Mouse (Mus musculus) heart, embryonic 15.5 days (tissue): Measurements from ENCODE around the gene Mrpl21. TPM values are rescaled to one million over a fixed set of nuclear protein-coding genes. Genes with fewer than 3 reads are reported as not detected.

Experiments used
- ATAC-seq: fragments of 200-750 bp; cut with Nextera tagmentation; replicated peaks from 2 replicates; pipeline ENCODE4 v1.8.0; 2017; ENCODE audit warnings: low read depth, moderate TSS enrichment; ENCODE audit not compliant: insufficient number of reproducible peaks, insufficient read depth, low FRiP score
- H3K27ac ChIP-seq: fragments of 300-500 bp; sonication (generic); 2 replicates; pipeline ENCODE4 v1.5.1; 2015; ENCODE audit warnings: mild to moderate bottlenecking, inconsistent platforms
- H3K27me3 ChIP-seq: fragments of 300-500 bp; sonication (generic); 2 replicates; pipeline ENCODE4 v1.6.1; 2015; ENCODE audit warnings: inconsistent platforms
- H3K36me3 ChIP-seq: fragments of 300-500 bp; sonication (generic); 2 replicates; pipeline ENCODE4 v1.6.1; 2015; ENCODE audit warnings: mild to moderate bottlenecking, inconsistent platforms
- H3K4me1 ChIP-seq: fragments of 300-500 bp; sonication (generic); replicated peaks from 2 replicates; pipeline ENCODE4 v1.6.1; 2015; ENCODE audit warnings: inconsistent platforms
- H3K4me2 ChIP-seq: fragments of 300-500 bp; sonication (generic); 2 replicates; pipeline ENCODE4 v1.6.1; 2015; ENCODE audit warnings: inconsistent platforms, mild to moderate bottlenecking, moderate library complexity
- H3K4me3 ChIP-seq: fragments of 300-500 bp; sonication (generic); 2 replicates; pipeline ENCODE4 v1.5.1; 2015; ENCODE audit warnings: mild to moderate bottlenecking, inconsistent platforms
- H3K9ac ChIP-seq: fragments of 300-500 bp; sonication (generic); 2 replicates; pipeline ENCODE4 v1.6.1; 2015; ENCODE audit warnings: mild to moderate bottlenecking, inconsistent platforms
- H3K9me3 ChIP-seq: fragments of 300-500 bp; sonication (generic); replicated peaks from 2 replicates; pipeline ENCODE4 v1.6.1; 2016; ENCODE audit warnings: inconsistent platforms
- WGBS: fragments of 180-500 bp; shearing (Covaris S2); methylation state at CpG from one replicate; pipeline ENCODE4 v1.1.7; 2015; ENCODE audit warnings: mixed read lengths; 5-methylcytosine and 5-hydroxymethylcytosine counted together
- polyA plus RNA-seq: library from polyadenylated mRNA; unstranded; fragments of >200 nt; fragmentation: Nextera tagmentation; extraction: Ambion mirVana; gene quantifications from 2 replicates; pipeline ENCODE4 v1.2.1, GENCODE M21; 2015

Gene Mrpl21
- polyA plus RNA-seq, 1 experiment from 2014 or later: 94.8 TPM

DNA sequence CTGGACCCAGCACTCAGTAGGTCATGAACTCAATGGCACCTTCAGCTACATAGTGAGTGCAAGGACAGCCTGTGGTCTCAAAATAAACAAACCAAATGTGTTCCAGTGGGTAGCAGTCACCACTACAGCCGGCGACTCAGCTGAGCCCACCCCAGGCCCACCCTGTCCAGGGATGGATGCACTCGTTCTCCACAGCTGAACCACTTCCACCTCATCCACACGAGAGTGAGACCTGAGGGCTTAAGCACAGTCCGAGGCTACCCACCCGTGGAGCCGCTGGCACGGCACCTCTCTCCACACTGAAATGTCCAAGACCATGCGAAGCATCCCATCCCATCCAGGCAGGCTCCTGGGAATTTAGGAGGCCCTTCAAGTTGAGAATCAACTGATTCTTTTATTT, 13.4 kb upstream of the Mrpl21 start:
- peaks cover 84% of the 10 kb centered on the region for H3K36me3 ChIP-seq

GRCm38 (mm10) chr19:3269803-3270202, 12.9 kb upstream of the Mrpl21 start:
- no peaks in the 10 kb centered on the region for H3K27me3 ChIP-seq
- 90% methylated on average over 6 of the region's 6 CpGs for WGBS
- ATAC-seq: no peak
- H3K4me2 ChIP-seq: no peak overlapping the region
- no peak overlapping the region for H3K9ac ChIP-seq
- H3K36me3 ChIP-seq: peaks cover 78% of the 10 kb centered on the region
- no peaks in the 10 kb centered on the region for H3K4me1 ChIP-seq
- H3K4me3 ChIP-seq: no peak overlapping the region
- H3K27ac ChIP-seq: no peak overlapping the region
- H3K9me3 ChIP-seq: no peaks in the 10 kb centered on the region

More for the DNA sequence above, 13.4 kb upstream of the Mrpl21 start:
- H3K9me3 ChIP-seq: no peaks in the 10 kb centered on the region
- 89% methylated on average over 9 of the region's 9 CpGs for WGBS
- no peak overlapping the region for H3K9ac ChIP-seq
- H3K27me3 ChIP-seq: no peaks in the 10 kb centered on the region
- H3K4me1 ChIP-seq: no peaks in the 10 kb centered on the region
- no peak overlapping the region for H3K4me3 ChIP-seq
- no peak overlapping the region for H3K27ac ChIP-seq
- ATAC-seq: no peak
- no peak overlapping the region for H3K4me2 ChIP-seq

- Histone ChIP-seq H3K27me3 (no peaks in the 10 kb centered on the region), H3K4me2 (no peak overlapping the region), H3K4me1 (no peaks in the 10 kb centered on the region), H3K9me3 (no peaks in the 10 kb centered on the region), H3K9ac (no peak overlapping the region), H3K4me3 (no peak overlapping the region), H3K36me3 (peaks cover 66% of the 10 kb centered on the region), H3K27ac (no peak overlapping the region)
- 84% methylated on average over 6 of the region's 6 CpGs for WGBS
- no peak for ATAC-seq
These were observed 11.3 kb upstream of the Mrpl21 start for GRCm38 (mm10) chr19:3271366-3271765.

- Histone ChIP-seq H3K9ac (no peak overlapping the region), H3K36me3 (peaks cover 52% of the 10 kb centered on the region), H3K4me1 (no peaks in the 10 kb centered on the region), H3K27me3 (no peaks in the 10 kb centered on the region), H3K9me3 (no peaks in the 10 kb centered on the region), H3K4me3 (no peak overlapping the region), H3K4me2 (no peak overlapping the region), H3K27ac (no peak overlapping the region)
- 88% methylated on average over 9 of the region's 9 CpGs for WGBS
- no peak for ATAC-seq
These were observed 9.4 kb upstream of the Mrpl21 start for GRCm38 (mm10) chr19:3273331-3273730.

DNA sequence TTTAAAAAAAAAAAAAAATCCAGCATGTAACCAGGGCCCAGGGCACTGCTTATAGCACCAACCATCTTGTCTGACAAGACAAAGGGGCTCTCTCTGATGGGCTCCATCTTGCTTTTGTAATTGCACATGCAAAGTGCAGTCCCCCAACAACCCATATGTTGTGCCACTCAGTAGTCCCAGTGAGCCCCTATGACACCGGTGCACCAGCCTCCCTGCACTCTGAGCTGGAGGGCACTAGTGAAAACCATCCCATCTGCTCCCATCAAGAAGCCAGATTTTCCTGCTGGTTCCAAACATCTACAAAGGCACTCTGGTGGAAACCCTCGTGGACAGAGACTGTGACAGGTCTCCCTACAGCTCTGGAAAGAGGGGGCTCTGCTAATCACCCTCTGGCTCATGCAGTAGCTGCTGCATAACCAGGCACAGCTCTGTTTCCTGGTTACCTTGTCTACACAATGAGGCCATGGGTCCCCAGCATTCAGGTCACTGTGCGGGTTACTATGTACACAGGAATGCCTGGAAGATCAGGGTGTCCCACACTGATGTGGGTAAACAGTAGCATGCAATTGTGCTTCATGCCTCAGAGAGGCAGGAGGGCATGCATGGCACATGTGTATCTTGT, 6.8 kb upstream of the Mrpl21 start:
- no peaks in the 10 kb centered on the region for H3K27me3 ChIP-seq
- 89% methylated on average over 3 of the region's 3 CpGs for WGBS
- peaks cover 41% of the 10 kb centered on the region for H3K36me3 ChIP-seq
- no peaks in the 10 kb centered on the region for H3K9me3 ChIP-seq
- no peak overlapping the region for H3K4me3 ChIP-seq
- no peak overlapping the region for H3K9ac ChIP-seq
- H3K27ac ChIP-seq: no peak overlapping the region
- H3K4me2 ChIP-seq: no peak overlapping the region
- H3K4me1 ChIP-seq: no peaks in the 10 kb centered on the region
- no peak for ATAC-seq

DNA sequence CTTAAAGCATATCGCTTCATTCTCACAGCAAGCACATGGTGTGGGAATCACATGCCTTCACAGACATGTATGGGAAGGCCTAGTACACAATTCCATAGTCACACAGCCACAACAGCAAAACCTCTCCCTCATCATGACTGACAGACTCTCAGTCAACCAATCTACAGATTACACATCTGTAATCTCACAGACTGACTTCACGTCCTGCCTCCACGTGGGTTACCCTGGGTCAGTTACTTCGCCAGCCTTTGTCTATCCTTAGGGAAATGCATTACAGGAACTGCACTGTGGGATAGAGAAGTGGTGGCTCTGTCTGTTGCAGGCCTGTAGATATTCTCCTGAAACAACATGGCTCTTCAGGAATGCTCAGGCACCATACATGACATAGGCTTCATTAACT, 815 bp upstream of the Mrpl21 start:
- Histone ChIP-seq H3K27me3 (no peaks in the 10 kb centered on the region), H3K4me1 (peaks cover 10% of the 10 kb centered on the region), H3K4me3 (peak overlapping the region; percentile 77), H3K4me2 (peak overlapping the region; percentile 76), H3K36me3 (peaks cover 19% of the 10 kb centered on the region), H3K9me3 (no peaks in the 10 kb centered on the region), H3K9ac (peak overlapping the region; percentile 77; the same call in 1 of the 2 replicates), H3K27ac (no peak overlapping the region)
- 62% methylated on average over 4 of the region's 4 CpGs for WGBS
- no peak for ATAC-seq

DNA sequence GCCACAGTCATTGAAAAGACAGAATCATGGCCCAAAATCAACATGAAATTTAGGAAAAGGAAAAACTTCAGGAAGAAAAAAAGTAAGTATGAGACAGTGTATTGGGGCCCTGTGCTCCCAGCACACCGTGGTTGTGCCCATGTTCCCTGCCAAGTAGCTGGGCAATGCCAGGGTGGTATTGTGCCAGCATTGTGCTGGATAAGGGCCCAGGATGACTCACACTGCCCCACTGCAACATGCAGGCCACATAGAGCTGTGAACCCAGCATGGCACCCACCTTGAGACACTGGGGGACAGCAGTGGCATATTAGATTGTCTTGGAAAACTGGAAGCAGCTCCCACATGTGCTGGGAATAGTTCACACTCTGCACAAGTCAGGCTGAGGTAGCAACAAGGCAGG, 6.3 kb downstream of the Mrpl21 start:
- Histone ChIP-seq H3K27me3 (no peaks in the 10 kb centered on the region), H3K9ac (no peak overlapping the region), H3K4me2 (no peak overlapping the region), H3K4me3 (no peak overlapping the region), H3K36me3 (peaks cover 58% of the 10 kb centered on the region), H3K9me3 (no peaks in the 10 kb centered on the region), H3K4me1 (no peaks in the 10 kb centered on the region), H3K27ac (no peak overlapping the region)
- no peak for ATAC-seq
- WGBS: 85% methylated on average over 1 of the region's 1 CpGs

DNA sequence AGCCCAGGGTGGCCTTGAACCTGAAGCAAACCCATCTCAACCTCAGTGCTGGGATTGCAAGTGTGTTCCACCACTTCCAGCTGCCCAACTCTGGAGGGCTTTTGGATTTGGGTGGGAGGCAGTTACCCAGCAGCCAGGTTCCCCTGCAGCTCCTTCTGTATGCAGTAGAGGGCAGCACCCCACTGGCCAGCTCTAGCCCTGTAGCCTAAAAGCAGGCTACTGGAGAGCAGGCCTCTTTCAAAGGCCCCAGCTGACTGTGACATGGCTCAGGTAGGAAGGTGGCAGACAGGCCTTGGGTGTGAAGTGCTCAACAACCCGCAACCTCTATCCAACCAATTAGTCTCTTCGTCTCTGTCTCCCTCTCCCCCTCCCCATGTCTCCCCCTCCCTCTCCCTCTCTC, 9.3 kb downstream of the Mrpl21 start:
- H3K27me3 ChIP-seq: no peaks in the 10 kb centered on the region
- H3K9me3 ChIP-seq: no peaks in the 10 kb centered on the region
- no peak overlapping the region for H3K27ac ChIP-seq
- H3K4me3 ChIP-seq: no peak overlapping the region
- WGBS: 86% methylated on average over 2 of the region's 2 CpGs
- ATAC-seq: 0 out of 2 replicates have a peak, but pooled peaks have one; percentile 43
- H3K9ac ChIP-seq: no peak overlapping the region
- H3K4me2 ChIP-seq: no peak overlapping the region
- no peaks in the 10 kb centered on the region for H3K4me1 ChIP-seq
- H3K36me3 ChIP-seq: peaks cover 47% of the 10 kb centered on the region

DNA sequence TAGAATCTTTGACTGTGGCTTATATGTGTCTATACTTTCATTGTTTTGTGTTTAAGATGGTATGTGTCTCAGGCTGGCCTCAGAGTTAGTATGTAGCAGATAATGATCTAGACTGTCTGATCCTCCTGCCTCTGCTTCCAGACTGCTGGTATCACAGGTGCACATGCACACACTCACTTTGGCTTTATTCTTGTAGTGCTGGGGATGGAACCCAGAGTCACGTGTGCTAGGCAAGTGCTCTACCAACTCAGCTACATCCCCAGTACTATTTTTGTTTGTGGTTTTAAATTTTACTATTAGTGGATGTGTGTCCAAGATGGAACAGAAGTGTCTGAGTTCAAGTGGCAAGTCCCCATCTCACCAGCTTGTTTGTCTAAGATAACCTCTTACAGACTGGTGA, 10.3 kb downstream of the Mrpl21 start:
- Histone ChIP-seq H3K9me3 (no peaks in the 10 kb centered on the region), H3K4me3 (no peak overlapping the region), H3K9ac (no peak overlapping the region), H3K4me1 (no peaks in the 10 kb centered on the region), H3K27me3 (no peaks in the 10 kb centered on the region), H3K4me2 (no peak overlapping the region), H3K36me3 (peaks cover 39% of the 10 kb centered on the region), H3K27ac (no peak overlapping the region)
- ATAC-seq: no peak
- 85% methylated on average over 1 of the region's 1 CpGs for WGBS

DNA sequence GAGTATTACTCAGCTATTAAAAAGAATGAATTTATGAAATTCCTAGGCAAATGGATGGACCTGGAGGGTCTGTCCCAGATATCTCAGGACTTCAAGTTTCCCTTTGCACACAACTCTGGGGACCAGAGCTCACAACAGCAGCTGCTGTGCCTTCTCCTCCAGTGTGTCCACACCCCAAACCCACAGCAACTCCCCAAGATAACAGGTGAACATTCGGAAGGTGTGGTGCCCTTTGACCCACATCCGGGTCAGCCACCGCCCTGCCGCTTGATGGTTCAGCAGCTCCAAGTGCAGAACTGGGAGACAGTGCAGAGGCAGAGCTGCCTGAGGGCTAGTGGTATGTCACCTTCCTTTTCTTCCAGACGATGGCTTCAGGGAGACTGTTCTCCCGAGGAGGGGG, 12.5 kb downstream of the Mrpl21 start:
- no peak for ATAC-seq
- WGBS: 82% methylated on average over 6 of the region's 6 CpGs

GRCm38 (mm10) chr19:3297034-3297433, 14.3 kb downstream of the Mrpl21 start:
- no peaks in the 10 kb centered on the region for H3K9me3 ChIP-seq
- no peaks in the 10 kb centered on the region for H3K4me1 ChIP-seq
- H3K9ac ChIP-seq: no peak overlapping the region
- no peak overlapping the region for H3K4me3 ChIP-seq
- no peak for ATAC-seq
- H3K27ac ChIP-seq: no peak overlapping the region
- no peaks in the 10 kb centered on the region for H3K27me3 ChIP-seq
- H3K4me2 ChIP-seq: no peak overlapping the region
- H3K36me3 ChIP-seq: 0 out of 2 replicates have a peak, but pooled peaks cover 4% of the 10 kb centered on the region

More for the DNA sequence above, 12.5 kb downstream of the Mrpl21 start:
- Histone ChIP-seq H3K4me2 (no peak overlapping the region), H3K27ac (no peak overlapping the region), H3K4me3 (no peak overlapping the region), H3K9ac (no peak overlapping the region), H3K4me1 (no peaks in the 10 kb centered on the region), H3K27me3 (no peaks in the 10 kb centered on the region), H3K9me3 (no peaks in the 10 kb centered on the region), H3K36me3 (peaks cover 18% of the 10 kb centered on the region)

DNA sequence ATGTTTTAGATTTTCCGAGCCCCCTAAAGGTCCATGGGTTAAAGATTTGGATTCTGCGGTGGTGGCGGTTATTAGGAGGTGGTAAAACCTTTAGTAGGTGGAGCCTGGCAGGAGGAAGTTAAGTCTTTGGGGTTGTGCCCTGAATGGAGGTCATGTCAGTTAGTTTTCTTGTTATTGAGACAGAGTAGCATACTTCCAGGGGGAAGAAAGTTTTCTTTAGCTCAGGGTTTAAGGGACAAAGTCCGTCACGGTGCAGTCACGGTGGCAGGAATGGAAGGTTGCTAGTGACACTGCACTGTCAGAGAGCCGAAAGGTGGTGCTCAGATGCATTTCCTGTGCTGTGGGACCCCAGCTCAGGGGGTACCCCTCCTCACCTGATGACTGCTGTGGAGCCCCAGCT, 15.1 kb downstream of the Mrpl21 start:
- WGBS: 79% methylated on average over 7 of the region's 7 CpGs
- no peaks in the 10 kb centered on the region for H3K27me3 ChIP-seq
- H3K4me1 ChIP-seq: no peaks in the 10 kb centered on the region

More for the DNA sequence above, 15.1 kb downstream of the Mrpl21 start:
- no peaks in the 10 kb centered on the region for H3K9me3 ChIP-seq
- H3K27ac ChIP-seq: no peak overlapping the region
- no peak overlapping the region for H3K4me3 ChIP-seq
- H3K9ac ChIP-seq: no peak overlapping the region
- no peak for ATAC-seq
- H3K36me3 ChIP-seq: 0 out of 2 replicates have a peak, but pooled peaks cover 4% of the 10 kb centered on the region
- H3K4me2 ChIP-seq: no peak overlapping the region
